Mouse (Mus musculus) spleen, adult 2 months (tissue): Measurements from ENCODE around the gene Slit3.

Experiments used
- CTCF ChIP-seq: fragments of 200-500 bp; IDR thresholded peaks from 2 replicates; pipeline ENCODE4 v1.5.1; 2011; ENCODE audit warnings: mild to moderate bottlenecking, inconsistent platforms; ENCODE audit not compliant: insufficient read depth, insufficient read length, insufficient replicate concordance; ENCODE audit errors: extremely low read depth
- POLR2A ChIP-seq: fragments of 200-500 bp; IDR thresholded peaks from 2 replicates; pipeline ENCODE4 v1.6.1; 2011; ENCODE audit warnings: low read depth, low read length, inconsistent platforms

DNA sequence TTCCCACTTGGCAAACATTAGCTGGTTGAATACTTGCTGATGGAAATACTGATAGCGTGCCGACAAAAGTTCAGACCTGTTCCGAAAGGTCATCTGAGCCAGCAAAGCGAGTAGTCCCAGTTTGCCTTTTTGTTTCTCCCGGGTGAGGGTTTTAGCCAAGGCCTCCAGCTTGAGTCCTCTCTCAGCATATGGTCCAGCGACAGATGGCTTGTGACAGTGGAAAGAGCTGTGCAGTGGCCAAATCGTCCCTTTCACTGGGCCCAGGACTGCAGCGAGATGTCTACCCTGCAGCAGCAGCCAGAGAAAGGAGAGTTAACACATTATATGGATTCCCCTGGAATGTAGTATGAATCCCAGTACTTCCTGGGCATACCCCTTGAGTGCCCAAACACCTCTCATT, 215.5 kb downstream of the Slit3 start:
- no peak for TF ChIP-seq POLR2A
- no peak for TF ChIP-seq CTCF
